Mouse (Mus musculus) neural tube, postnatal 0 days (tissue): ENCODE data around the gene Pramel5. TPM values are rescaled to one million over a fixed set of nuclear protein-coding genes. Genes with fewer than 3 reads are reported as not detected.

Experiments used
- polyA plus RNA-seq: library from polyadenylated mRNA; unstranded; fragments of >200 nt; fragmentation: Nextera tagmentation; extraction: Ambion mirVana; gene quantifications from 2 replicates; pipeline ENCODE4 v1.2.1, GENCODE M21; 2015

The Pramel5 gene
- polyA plus RNA-seq: not detected in 2 replicates

GRCm38 (mm10) chr4:144280388-144280787 is at the start of gene Pramel5:
Gene Pramel5 (minus strand): TSS chr4:144280488.

GRCm38 (mm10) chr4:144329949-144330348 is 49.7 kb upstream of the Pramel5 start, which contains the start of gene Gm13128:
Gene Gm13128 (plus strand): TSS chr4:144330249.

Other genes with a start within 250 kb of the Pramel5 start
- gene Pramel4, start 221.4 kb downstream of the Pramel5 start, polyA plus RNA-seq: not detected in 2 replicates
- gene Gm13102, start 174.0 kb downstream of the Pramel5 start, polyA plus RNA-seq: not detected in 2 replicates
- gene Oog3, start 117.8 kb downstream of the Pramel5 start, polyA plus RNA-seq: not detected in 2 replicates
- not detected in 2 replicates for gene Oog2, start 89.8 kb downstream of the Pramel5 start, polyA plus RNA-seq
- gene C87977, start 67.2 kb downstream of the Pramel5 start, polyA plus RNA-seq: not detected in 2 replicates
- not detected in 2 replicates for gene Gm13128, start 49.8 kb upstream of the Pramel5 start, polyA plus RNA-seq
- not detected in 2 replicates for gene Gm13119, start 77.5 kb upstream of the Pramel5 start, polyA plus RNA-seq
- not detected in 2 replicates for gene Pramef20, start 97.4 kb upstream of the Pramel5 start, polyA plus RNA-seq
- gene Pramef12, start 128.0 kb upstream of the Pramel5 start, polyA plus RNA-seq: not detected in 2 replicates
- gene 1700012P22Rik, start 158.3 kb upstream of the Pramel5 start, polyA plus RNA-seq: 0.26 and 0.56 TPM in 2 replicates
- not detected in 2 replicates for gene Gm9944, start 172.8 kb upstream of the Pramel5 start, polyA plus RNA-seq
- not detected in 2 replicates for gene Aadacl3, start 183.3 kb upstream of the Pramel5 start, polyA plus RNA-seq
- not detected in 2 replicates for gene 9430007A20Rik, start 239.3 kb upstream of the Pramel5 start, polyA plus RNA-seq